Mouse (Mus musculus) layer of hippocampus, postnatal 36 days (tissue): ENCODE data around the gene Gpr108. TPM values are rescaled to one million over a fixed set of nuclear protein-coding genes. Genes with fewer than 3 reads are reported as not detected.
A peak's percentile ranks its signal among the peaks of the same experiment; 100 is the strongest.

Source experiments
- DNase-seq, 2 experiments: peaks; one replicate each; pipeline ENCODE4 v3.0.0; 2022
- total RNA-seq, 2 experiments: library from RNA; stranded (reverse); gene quantifications; 2 replicates each; pipeline ENCODE4 v1.2.3; 2021

Gene Gpr108
- total RNA-seq, 2 experiments from 2014 or later, result 23.6 to 25.4 TPM

DNA sequence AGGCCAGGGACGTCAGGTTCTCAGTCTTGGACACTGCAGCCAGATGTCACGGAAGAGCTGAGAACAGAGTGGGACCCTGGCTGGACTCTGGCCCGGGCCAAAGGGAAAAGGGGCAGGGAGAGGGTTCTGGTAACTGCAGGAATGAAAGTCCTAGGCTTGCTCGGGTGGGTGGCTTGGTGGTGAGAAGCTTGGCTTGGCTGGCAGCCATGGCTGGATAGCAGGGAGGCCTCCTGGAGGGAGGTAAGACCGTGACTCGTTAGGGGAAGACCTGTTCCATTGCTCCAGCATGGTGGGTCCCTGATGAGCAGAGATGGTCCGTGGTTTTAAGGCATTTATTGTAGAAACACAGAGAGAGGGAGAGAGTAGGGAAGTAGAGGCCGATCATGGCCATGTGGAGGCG lies 23.1 kb upstream of the Gpr108 start:
- no peak for DNase-seq

DNA sequence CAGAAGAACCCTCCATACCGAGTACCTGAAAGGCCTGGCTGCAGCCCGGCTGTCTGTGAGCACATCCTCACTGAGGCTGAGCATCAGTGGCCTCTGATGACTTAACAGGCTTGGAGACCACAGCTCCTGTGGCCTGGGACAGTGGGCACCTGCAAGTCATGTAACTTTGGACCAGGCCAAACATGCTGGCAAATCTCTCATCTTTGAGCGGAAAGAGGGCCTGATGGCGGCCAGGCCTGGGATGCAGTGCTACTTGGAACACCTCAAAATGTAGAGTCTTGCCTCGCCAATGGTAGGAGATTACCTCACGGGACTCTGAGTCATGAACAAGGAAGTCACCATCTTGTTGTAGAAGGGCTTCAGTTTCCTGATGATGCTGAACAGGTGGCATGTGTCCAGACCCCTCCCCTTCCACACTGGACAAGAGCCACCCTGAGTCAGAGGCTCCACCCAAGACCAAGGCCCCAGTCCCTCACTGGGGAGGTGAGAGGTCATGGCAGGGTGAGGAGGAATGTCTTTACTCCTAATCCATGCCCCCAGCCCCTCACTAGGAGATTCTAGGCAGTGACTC lies 19.4 kb upstream of the Gpr108 start:
- DNase-seq, result no peak

DNA sequence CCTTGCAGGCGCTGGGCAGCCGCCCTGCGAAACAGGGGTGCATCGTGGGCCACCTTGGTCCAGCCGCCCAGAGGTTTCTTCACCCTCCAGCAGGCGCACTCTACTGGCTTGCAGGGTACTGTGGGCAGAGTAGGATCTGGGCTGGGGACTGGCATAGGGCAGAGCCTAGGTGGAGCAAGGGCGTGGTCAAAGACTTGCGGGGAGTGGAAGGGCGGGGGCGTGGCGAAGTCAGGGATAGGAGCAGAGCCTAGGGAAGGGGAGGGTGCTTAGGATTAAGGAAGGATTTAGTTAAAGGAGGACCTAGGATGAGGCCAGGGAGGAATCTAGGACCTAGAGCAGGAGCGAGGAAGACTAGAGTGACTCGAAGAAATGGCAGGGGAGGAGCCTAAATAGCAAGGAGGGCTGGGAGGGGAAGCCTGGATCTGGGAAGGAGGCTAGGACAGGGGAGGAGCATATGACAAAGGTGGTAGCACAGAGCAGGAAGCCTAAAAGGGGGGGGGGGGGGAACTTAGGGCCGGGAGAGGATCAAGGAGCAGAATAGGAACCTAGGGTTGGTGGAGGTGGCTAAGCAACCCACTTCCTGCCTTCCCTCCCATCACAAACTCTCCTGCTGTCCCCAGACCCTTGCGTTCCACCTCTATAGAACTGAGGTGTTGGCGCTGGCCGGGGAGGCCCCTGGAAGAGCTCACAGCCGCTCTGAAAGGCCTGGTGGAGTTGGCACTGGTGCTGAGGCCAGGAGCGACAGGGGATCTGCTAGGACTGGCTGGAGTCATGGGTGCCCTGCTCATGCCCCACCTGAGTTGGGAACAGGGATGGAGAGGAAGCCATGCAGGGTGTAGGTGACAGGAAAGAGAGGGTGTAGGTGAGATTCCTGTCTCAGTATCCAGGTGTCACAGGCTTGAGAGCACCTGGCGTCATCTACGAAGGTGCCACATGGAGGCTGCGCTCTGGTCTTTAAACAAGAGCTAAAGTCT lies 17.0 kb upstream of the Gpr108 start:
- DNase-seq, result no peak

DNA sequence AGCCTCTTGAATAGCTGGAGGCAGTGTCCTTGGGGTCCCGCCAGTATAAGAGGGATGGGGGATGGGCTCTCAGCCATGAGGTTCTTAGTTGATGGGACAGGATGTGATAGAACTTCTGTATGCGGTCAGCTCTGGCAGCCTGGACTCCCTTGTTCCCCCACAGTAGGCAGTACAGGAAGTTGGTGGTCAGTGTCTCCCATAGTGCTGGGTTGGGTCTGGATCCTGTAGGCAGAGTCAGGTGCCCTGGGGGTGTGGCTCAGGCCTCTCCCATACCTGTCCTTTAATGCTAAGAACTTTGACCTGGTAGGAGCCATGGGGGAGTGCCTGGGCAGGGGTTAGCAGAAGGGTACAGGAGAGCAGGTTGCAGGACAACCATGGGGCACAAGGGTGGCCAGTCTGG lies 15.9 kb upstream of the Gpr108 start:
- DNase-seq, result no peak

DNA sequence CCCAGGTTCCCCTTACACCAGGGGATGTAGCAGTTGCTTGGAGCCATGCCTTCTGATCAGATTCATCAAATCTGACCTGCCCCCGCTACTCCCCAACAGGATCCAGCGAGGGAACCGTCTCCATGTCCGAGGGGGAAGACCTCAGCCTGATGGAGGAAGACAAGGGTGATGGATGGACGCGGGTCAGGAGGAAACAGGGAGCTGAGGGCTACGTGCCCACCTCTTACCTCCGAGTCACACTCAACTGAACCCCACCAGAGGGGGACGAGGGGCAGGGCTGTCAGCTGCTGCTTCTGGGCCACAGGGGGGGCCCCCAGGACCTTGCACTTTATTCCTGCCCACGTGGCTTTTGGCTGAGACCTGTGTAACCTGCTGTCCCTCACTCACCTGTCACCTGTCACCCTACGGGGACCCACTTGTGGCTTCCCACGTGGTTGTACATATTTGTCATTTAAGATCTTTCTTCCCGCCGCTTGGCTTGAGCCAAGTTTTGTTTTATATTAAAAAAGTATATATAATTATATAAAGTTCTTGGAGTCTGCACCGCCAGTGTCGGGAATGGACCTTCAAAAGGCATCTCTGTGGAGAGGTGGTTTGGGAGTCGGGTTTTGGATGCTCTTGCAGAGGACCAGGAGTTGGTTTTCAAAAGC lies 14.8 kb upstream of the Gpr108 start:
- DNase-seq, result no peak

DNA sequence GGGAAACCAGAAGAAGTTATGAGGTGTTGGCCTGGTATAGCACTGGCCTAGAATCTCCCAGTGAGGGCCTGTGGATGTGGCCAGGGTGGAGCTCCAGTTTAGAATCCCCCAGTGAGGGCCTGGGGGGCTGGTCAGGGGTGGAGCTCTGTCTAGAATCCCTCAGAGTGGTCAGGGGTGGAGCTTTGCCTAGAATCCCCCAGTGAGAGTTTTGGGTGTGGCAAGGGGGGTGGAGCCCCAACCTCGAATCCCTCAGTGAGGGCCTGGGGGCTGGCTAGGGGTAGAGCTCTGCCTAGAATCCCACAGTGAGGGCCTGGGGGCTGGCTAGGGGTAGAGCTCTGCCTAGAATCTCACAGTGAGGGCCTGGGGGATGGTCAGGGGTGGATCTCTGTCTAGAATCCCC lies 13.6 kb upstream of the Gpr108 start:
- no peak for DNase-seq

DNA sequence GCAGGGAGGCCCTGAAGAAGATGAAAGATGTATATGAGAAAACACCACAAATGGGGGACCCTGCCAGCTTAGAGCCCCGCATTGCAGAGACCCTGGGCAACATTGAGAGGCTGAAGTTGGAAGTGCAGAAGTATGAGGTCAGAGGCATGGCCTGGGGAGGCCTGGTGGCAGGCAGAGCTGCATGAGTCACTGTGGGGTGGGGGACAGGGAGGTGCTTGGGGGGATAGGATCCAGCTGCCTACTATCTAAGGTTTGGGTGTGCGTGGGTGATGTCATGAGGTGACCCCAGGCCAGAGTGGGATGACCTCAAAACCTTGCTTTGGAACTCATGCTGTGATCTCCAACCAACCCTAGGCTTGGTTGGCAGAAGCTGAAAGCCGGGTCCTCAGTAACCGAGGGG lies 13.0 kb upstream of the Gpr108 start:
- no peak for DNase-seq

DNA sequence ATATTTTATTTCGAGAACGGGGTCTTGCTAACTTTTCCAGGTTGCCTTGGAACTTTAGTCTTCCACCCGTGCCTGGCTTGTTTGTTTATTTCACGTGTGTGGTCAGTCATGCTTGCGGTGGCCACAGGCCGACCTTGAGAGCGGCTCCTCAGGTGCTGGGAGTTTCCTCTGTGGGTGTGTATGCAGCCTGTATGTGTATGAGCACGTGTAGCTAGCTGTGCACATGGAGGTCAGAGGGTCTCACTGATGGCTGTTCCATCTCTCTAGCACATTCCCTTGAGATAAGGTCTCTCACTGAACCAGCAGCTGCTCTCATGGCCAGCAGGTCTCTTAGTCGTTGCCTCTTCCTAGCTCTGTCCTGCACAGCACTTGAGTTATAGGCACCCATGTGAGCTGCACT lies 12.1 kb upstream of the Gpr108 start:
- DNase-seq, result no peak

DNA sequence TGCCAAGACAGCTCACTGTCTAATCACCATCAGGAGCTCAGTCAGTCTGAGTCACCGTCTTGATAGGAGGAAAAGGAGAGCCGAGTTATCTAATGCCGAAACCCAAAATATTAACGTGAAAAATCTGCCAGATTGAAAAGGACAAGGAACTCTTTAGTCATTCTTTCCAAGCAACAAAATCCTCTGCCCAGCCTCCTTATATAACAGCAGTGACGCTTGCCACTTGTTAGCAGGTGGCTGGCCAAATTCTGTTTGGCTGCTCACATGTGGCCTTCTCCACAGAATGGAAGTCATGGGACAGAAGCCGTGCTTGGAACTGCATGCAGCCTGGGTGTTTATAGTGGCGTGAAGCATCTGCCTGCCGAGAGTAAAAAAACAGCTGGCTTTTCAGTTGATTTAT lies 11.5 kb upstream of the Gpr108 start:
- DNase-seq, result peak in 1 of 2 experiments; percentile 35

DNA sequence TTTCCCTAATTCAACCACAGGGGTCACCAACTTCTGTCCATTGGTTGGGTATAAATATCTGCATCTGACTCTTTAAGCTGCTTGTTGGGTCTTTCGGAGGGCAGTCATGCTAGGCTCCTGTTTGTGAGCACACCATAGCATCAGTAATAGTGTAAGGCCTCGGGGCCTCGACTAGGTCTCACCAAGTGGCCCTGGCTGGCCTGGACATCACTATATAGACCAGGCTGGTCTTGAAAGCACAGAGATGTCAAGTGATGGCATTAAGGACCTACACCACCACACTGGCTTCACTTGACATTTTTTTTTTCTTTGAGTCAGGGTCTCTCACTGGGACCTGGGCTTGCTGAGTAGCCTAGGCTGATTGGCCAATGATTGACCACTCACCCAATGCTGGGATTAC lies 9.9 kb upstream of the Gpr108 start:
- no peak for DNase-seq

DNA sequence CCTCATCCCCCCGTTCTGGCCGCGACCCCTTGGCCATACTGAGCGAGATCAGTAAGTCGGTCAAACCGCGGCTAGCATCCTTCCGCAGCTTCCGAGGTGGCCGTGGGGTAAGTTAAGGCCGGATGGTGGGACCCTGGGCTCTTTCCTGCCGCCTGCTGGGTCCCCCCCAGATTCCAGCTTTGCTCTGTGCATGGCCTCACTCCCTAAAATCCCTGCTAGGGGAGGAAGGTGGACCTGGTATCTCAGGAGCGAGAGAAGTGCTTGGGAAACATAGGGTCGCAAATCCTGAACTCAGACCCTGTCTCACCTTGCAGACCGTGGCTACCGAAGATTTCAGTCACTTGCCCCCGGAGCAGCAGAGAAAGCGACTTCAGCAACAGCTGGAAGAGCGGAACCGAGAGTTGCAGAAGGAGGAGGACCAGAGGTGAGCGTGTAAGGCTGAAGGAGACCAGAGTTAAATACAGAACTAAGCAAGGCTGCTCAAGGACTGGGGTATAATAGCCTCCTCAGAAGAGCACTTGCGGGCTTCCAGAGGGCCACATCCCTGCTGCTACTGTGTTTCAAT lies 8.8 kb upstream of the Gpr108 start:
- no peak for DNase-seq

DNA sequence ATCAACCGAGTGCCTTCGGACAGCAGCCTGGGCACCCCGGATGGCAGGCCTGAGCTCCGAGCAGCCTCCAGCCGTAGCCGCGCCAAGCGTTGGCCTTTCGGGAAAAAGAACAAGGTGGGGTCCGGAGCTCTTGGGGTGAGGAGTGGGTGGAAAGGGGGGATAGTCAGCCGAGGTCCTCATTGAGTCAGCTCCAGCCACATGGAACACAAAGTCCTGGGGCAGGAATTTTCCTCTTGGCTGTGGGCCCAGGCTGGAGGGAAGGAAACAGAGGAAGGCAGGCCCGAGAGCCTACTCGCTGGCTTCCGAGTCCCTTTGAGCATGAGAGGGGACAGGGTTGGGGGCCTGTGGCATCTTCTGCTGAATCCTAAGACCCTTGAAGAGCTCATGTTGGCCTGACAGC lies 7.1 kb upstream of the Gpr108 start:
- no peak for DNase-seq

DNA sequence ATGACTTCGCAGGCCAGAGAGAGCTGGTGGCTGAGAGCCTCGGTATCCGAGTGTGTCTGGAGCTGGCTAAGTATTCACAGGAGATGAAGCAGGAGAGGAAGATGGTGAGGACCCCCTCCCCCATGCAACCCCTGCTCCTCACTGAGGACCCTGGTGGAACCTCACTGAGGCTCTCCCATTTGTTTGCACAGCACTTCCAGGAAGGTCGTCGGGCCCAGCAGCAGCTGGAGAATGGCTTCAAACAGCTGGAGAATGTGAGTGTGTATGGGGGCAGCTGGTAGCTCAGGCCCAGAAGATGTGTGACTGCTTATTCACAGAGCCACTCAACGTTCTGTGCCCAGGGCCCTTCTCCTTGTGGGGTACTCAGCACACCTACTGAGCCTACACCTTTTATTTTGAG lies 5.1 kb upstream of the Gpr108 start:
- no peak for DNase-seq

DNA sequence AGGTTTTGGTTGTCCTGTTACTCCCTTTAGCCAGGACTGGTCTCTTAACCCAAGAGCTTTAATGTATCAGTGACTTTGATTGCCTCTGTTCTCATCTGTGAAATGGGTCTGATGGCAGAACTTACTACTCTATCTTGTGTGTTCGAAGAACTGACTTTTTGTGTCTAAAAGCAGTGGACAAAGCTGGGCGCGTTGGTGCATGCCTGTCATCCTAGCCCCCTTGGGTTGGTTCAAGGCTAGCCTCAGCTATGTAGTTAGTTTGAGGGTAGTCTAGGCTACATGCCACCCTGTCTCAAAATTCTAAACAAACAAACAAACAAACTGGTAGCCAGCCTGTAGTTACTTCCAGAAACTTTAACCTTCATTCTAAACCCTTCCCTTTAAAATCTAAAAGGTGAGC lies 3.2 kb upstream of the Gpr108 start:
- no peak for DNase-seq

DNA sequence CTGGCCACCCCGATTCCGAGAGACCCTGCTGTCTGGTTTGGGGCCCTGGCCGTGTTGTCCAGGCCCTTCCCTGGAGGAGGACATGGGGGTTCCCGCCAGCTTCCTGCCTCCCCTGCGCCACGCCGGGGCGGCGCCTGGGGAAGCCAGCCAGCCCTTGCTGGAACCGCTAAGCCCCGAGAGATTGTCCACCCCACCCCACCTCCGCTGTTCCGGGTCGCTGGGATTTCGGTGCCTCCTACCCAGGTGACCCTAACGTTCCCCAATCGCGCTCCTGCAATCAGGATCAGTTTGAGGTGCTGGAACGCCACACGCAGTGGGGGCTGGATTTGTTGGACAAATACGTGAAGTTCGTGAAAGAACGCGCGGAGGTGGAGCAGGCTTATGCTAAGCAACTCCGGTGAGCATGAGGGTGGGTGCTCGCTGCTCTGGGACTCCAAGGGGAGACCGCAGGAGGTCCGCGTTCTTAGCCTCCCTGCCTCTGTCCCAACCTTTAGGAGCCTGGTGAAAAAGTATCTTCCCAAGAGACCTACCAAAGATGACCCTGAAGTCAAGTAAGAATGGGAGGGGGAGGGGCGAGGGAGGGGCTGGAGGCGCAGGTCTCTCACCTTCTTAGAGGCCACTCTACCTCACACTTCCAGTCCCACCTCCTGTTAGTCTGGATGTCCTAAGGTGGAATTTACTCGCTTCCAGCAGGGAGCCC lies 2.4 kb upstream of the Gpr108 start:
- no peak for DNase-seq

DNA sequence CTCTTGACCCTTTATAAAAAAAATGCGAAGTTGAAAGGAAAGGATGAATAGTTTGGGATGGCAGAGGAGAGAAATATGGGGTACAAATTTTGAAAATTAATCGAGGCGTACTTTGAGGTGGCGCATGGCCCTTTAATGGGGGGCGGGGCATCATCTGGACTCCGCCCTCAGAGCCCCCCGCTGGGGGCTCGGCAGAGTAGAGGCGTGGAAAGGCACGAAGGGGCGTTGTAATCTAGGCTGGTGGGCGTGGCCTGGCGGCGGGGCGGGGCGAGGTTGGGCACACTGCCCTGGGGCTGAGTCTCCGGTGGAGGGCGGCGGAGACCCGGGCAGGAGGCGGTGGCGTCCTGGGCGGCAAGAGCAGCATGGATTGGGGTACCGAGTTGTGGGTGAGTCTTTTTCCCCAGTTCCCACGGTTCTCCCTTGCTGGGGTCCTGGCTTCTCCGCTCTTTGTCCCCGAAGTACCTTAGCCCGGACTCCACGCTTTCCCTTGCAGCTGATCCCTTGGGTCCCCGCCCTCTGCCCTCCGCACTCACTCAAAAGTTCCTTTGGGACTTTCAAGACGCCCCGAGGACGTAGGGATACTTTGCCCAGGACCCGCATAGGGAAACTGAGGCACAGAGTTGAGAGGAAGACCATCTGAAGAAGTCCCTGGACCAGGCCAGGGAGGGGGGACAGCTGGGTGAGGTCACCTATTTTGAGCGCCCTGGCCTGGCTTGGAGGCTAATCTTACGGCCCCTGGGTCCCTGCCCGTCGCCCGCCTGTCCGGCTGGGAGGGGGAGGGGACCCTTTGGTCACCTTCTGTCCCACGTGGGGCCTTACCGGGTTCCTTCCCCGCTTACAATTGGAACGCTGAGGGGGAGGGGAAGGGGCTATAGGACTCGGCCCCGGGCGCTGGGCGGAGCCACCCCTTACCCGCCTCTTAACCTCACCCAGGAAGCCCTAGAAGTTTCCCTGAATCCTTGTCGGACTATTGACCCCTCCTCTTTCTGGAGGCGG lies 1.2 kb upstream of the Gpr108 start, which contains the start of gene Trip10:
Trip10 (plus strand) TSS at position 270 of the 996 bp plus-strand sequence.
- peak; percentile 87 to 90 for DNase-seq

DNA sequence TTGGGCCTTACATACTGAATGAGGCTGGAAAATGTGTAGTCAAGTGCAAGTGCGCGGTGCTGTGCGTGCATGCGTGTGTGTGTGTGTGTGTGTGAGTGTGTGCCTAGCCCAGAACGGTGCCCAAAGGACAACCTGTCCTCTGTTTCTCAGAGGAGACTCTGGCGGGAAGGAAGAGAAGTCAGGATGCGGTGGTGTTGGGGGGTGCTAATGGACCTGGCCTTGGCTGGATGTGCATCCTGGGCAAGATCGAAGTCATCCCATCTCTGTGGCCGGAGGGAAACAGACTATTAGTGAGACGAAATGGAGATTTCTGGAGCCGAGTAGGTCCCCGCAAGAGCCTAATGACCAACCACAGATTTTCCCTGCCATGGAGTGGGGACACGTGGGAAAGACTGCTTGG lies 525 bp upstream of the Gpr108 start:
- DNase-seq, result no peak

DNA sequence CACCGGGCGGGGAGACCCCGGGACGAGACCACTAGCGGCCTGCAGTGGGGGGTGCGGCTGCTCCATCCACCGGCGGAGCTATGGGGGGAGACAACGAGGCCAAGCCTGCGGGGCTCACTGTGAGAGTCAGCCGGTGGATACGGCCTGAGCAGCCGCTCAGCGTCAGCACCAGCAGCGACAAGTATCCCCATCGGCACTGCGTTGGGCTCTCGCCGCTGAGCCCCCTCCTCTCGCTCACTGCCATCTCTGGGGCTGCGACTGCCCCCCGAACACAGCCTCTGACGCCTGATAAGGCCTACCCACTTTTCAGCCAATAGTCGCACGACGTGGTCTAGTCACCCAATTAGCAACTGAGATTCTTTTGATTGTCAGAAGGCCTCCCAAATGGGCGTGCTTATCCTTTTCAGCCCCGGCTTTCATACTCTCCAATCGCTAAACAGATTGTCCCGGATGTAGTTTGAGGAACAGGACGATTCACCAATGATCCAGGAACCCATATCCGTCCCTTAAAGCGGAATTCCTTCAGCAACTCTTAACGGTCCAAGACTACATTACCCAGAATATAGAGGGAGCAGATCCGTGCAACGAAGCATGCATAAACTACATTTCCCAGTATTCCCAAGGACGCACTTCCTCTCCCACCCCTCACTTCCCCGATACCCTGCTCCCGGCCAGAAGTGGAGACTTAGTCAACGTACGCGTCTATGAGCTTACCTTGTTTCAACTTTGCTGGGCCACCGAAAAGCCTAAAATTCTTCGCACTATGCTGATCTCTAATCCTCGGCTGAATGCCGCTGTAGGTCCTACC lies 649 bp downstream of the Gpr108 start:
- peak; percentile 93 to 94 for DNase-seq

DNA sequence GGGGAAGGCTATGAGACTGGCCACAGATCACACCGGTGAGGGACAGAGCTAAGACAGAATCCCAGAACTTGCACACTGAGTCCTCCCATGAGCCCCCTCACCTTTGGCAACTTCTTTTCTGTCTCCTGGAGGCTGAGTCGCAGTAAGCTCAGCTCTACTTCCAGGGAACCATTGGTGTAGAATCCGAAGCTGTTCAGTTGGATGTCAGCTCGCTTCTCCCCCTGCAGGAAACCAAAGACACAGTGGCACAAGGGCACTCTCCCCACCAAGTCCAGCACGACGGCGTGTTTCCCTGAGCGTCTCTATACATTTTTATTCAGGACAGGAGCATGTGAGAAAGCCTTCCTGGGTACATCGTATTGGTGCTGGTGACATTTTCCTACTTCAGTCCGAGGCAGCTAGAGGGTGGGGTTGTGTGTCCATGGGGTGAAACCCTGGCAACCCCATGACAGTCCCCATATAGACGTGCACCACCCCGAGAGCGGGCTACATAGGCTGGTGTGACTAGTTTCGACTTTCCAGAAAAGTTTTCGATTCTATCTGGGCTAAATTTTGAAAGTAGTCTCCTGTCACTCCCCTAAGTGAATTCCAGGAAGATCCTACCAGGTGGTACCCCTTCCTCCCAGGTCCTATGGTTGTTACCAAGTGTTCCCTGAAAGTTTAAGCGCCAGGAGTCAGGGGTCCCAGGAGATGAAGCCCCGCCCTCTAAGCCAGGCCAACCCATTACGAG lies 1.4 kb downstream of the Gpr108 start:
- no peak for DNase-seq
